Mouse (Mus musculus) cerebral cortex, adult 2 months (tissue): Measurements from ENCODE around the gene Cux2.

Source experiments
- WGBS: fragments of 180-500 bp; shearing (Covaris S2); methylation state at CpG from one replicate; pipeline ENCODE4 v1.1.7; 2018; 5-methylcytosine and 5-hydroxymethylcytosine counted together

Gene Cux2

GRCm38 (mm10) chr5:121962974-121963373 lies 86.9 kb downstream of the Cux2 start:
- WGBS: 59% methylated on average over 10 of the region's 10 CpGs

GRCm38 (mm10) chr5:121962359-121962758 lies 87.5 kb downstream of the Cux2 start:
- 85% methylated on average over 7 of the region's 7 CpGs for WGBS

GRCm38 (mm10) chr5:121961256-121961655 lies 88.6 kb downstream of the Cux2 start:
- WGBS: 69% methylated on average over 8 of the region's 8 CpGs

GRCm38 (mm10) chr5:121959688-121960087 lies 90.2 kb downstream of the Cux2 start:
- 54% methylated on average over 10 of the region's 10 CpGs for WGBS

GRCm38 (mm10) chr5:121958551-121958950 lies 91.4 kb downstream of the Cux2 start:
- 56% methylated on average over 9 of the region's 9 CpGs for WGBS

GRCm38 (mm10) chr5:121955806-121956205 lies 94.1 kb downstream of the Cux2 start:
- 72% methylated on average over 5 of the region's 5 CpGs for WGBS

GRCm38 (mm10) chr5:121950175-121950574 lies 99.7 kb downstream of the Cux2 start:
- 83% methylated on average over 2 of the region's 2 CpGs for WGBS

- WGBS: 52% methylated on average over 8 of the region's 8 CpGs
Measured at GRCm38 (mm10) chr5:121949050-121949443, 100.9 kb downstream of the Cux2 start.

- WGBS: 10% methylated on average over 44 of the region's 44 CpGs
Measured at GRCm38 (mm10) chr5:121948302-121949049, 101.4 kb downstream of the Cux2 start.

- 72% methylated on average over 7 of the region's 7 CpGs for WGBS
Measured at GRCm38 (mm10) chr5:121946657-121947245, 103.2 kb downstream of the Cux2 start.

GRCm38 (mm10) chr5:121945819-121946218 lies 104.1 kb downstream of the Cux2 start:
- WGBS: 63% methylated on average over 6 of the region's 6 CpGs

- 68% methylated on average over 16 of the region's 16 CpGs for WGBS
Measured at GRCm38 (mm10) chr5:121944021-121944790, 105.7 kb downstream of the Cux2 start.

GRCm38 (mm10) chr5:121943472-121943871 lies 106.4 kb downstream of the Cux2 start:
- 63% methylated on average over 7 of the region's 7 CpGs for WGBS

- WGBS: 64% methylated on average over 18 of the region's 18 CpGs
Measured at GRCm38 (mm10) chr5:121938065-121938849, 111.6 kb downstream of the Cux2 start.

- 71% methylated on average over 9 of the region's 9 CpGs for WGBS
Measured at GRCm38 (mm10) chr5:121930261-121930660, 119.6 kb downstream of the Cux2 start.

GRCm38 (mm10) chr5:121928362-121929000 lies 121.4 kb downstream of the Cux2 start:
- WGBS: 38% methylated on average over 17 of the region's 17 CpGs

- 56% methylated on average over 2 of the region's 2 CpGs for WGBS
Measured at GRCm38 (mm10) chr5:121926543-121926814, 123.4 kb downstream of the Cux2 start.

GRCm38 (mm10) chr5:121925751-121926542 lies 124.0 kb downstream of the Cux2 start:
- WGBS: 25% methylated on average over 28 of the region's 28 CpGs

GRCm38 (mm10) chr5:121925291-121925690 lies 124.6 kb downstream of the Cux2 start:
- WGBS: 14% methylated on average over 23 of the region's 23 CpGs

GRCm38 (mm10) chr5:121924423-121924822 lies 125.5 kb downstream of the Cux2 start:
- WGBS: 22% methylated on average over 9 of the region's 9 CpGs
